Mouse (Mus musculus): ENCODE measurements at regions not wholly inside any gene's neighbourhood (a gene's known extent, or its start where the extent isn't known, plus 50 kb on each side); places are given as distances from the start of the nearest gene placed in this dataset.

GRCm38 (mm10) chrX:99556876-99557354 lies 85.8 kb upstream of the Pja1 start:
- no peak for TF ChIP-seq TAL1 (conservative IDR thresholded peaks at IDR 0.05; ENCODE audit: low read depth, low read length)
- no peak for TF ChIP-seq CTCF (IDR thresholded peaks at IDR 0.05; ENCODE audit: low read depth, low read length)
- no peak for TF ChIP-seq POLR2AphosphoS5 (IDR thresholded peaks at IDR 0.05; ENCODE audit: insufficient replicate concordance, low read depth, low read length)
- no peak for TF ChIP-seq GATA1 (IDR thresholded peaks at IDR 0.05; ENCODE audit: borderline replicate concordance, low read length)
- no peak for TF ChIP-seq GATA2 (IDR thresholded peaks at IDR 0.05; ENCODE audit: borderline replicate concordance, low read depth, low read length)
- no peak overlapping the region for H3K4me3 ChIP-seq (ENCODE audit: low read depth, low read length)

GRCm38 (mm10) chrX:99555976-99556781 lies 85.1 kb upstream of the Pja1 start:
- ATAC-seq (ENCODE audit: extremely low read depth, insufficient number of reproducible peaks, low FRiP score, poor library complexity, severe bottlenecking), result no peak
- no peak for DNase-seq (ENCODE audit: low spot score)
- H3K4me1 ChIP-seq (ENCODE audit: insufficient read depth, low read depth, low read length), result no peaks in the 10 kb centered on the region
- no peaks in the 10 kb centered on the region for H3K36me3 ChIP-seq (replicated peaks)
- H3K27me3 ChIP-seq (ENCODE audit: insufficient read depth, low read length), result no peaks in the 10 kb centered on the region
- H3K4me3 ChIP-seq (ENCODE audit: low read depth, low read length), result no peak overlapping the region
- TF ChIP-seq CTCF (IDR thresholded peaks at IDR 0.05; ENCODE audit: low read depth, low read length), result no peak
- no peak for TF ChIP-seq TAL1 (conservative IDR thresholded peaks at IDR 0.05; ENCODE audit: low read depth, low read length)
- TF ChIP-seq GATA1 (IDR thresholded peaks at IDR 0.05; ENCODE audit: borderline replicate concordance, low read length), result no peak
- TF ChIP-seq POLR2AphosphoS5 (IDR thresholded peaks at IDR 0.05; ENCODE audit: insufficient replicate concordance, low read depth, low read length), result no peak
- TF ChIP-seq GATA2 (IDR thresholded peaks at IDR 0.05; ENCODE audit: borderline replicate concordance, low read depth, low read length), result no peak
- H3K9me3 ChIP-seq (replicated peaks), result no peaks in the 10 kb centered on the region

More at GRCm38 (mm10) chrX:99556876-99557354, 85.8 kb upstream of the Pja1 start:
- DNase-seq (ENCODE audit: low spot score) (no peak), ATAC-seq (ENCODE audit: extremely low read depth, insufficient number of reproducible peaks, low FRiP score, poor library complexity, severe bottlenecking) (no peak)
- no peaks in the 10 kb centered on the region for H3K9me3 ChIP-seq (replicated peaks)
- no peaks in the 10 kb centered on the region for H3K4me1 ChIP-seq (ENCODE audit: insufficient read depth, low read depth, low read length)
- H3K27me3 ChIP-seq (ENCODE audit: insufficient read depth, low read length), result no peaks in the 10 kb centered on the region
- H3K36me3 ChIP-seq (replicated peaks), result no peaks in the 10 kb centered on the region

- Histone ChIP-seq H3K4me1 (ENCODE audit: insufficient read depth, low read depth, low read length) (no peaks in the 10 kb centered on the region), H3K27me3 (ENCODE audit: insufficient read depth, low read length) (no peaks in the 10 kb centered on the region)
- no peak for DNase-seq (ENCODE audit: low spot score)
Observed at GRCm38 (mm10) chrX:99552778-99553177, 81.7 kb upstream of the Pja1 start.

GRCm38 (mm10) chrX:99550057-99550760 lies 79.1 kb upstream of the Pja1 start:
- DNase-seq (ENCODE audit: low spot score), result no peak
- H3K4me1 ChIP-seq (ENCODE audit: insufficient read depth, low read depth, low read length), result no peaks in the 10 kb centered on the region
- no peaks in the 10 kb centered on the region for H3K9me3 ChIP-seq (replicated peaks)
- H3K4me3 ChIP-seq (ENCODE audit: low read depth, low read length), result no peak overlapping the region
- no peak for ATAC-seq (ENCODE audit: extremely low read depth, insufficient number of reproducible peaks, low FRiP score, poor library complexity, severe bottlenecking)
- no peaks in the 10 kb centered on the region for H3K36me3 ChIP-seq (replicated peaks)
- no peaks in the 10 kb centered on the region for H3K27me3 ChIP-seq (ENCODE audit: insufficient read depth, low read length)
- no peak for TF ChIP-seq GATA1 (IDR thresholded peaks at IDR 0.05; ENCODE audit: borderline replicate concordance, low read length)
- TF ChIP-seq CTCF (IDR thresholded peaks at IDR 0.05; ENCODE audit: low read depth, low read length), result no peak
- no peak for TF ChIP-seq GATA2 (IDR thresholded peaks at IDR 0.05; ENCODE audit: borderline replicate concordance, low read depth, low read length)
- no peak for TF ChIP-seq TAL1 (conservative IDR thresholded peaks at IDR 0.05; ENCODE audit: low read depth, low read length)
- TF ChIP-seq POLR2AphosphoS5 (IDR thresholded peaks at IDR 0.05; ENCODE audit: insufficient replicate concordance, low read depth, low read length), result no peak

More at GRCm38 (mm10) chrX:99552778-99553177, 81.7 kb upstream of the Pja1 start:
- Histone ChIP-seq H3K36me3 (replicated peaks) (no peaks in the 10 kb centered on the region), H3K4me3 (ENCODE audit: low read depth, low read length) (no peak overlapping the region), H3K9me3 (replicated peaks) (no peaks in the 10 kb centered on the region)
- TF ChIP-seq GATA2 (IDR thresholded peaks at IDR 0.05; ENCODE audit: borderline replicate concordance, low read depth, low read length) (no peak), GATA1 (IDR thresholded peaks at IDR 0.05; ENCODE audit: borderline replicate concordance, low read length) (no peak), POLR2AphosphoS5 (IDR thresholded peaks at IDR 0.05; ENCODE audit: insufficient replicate concordance, low read depth, low read length) (no peak), CTCF (IDR thresholded peaks at IDR 0.05; ENCODE audit: low read depth, low read length) (no peak), TAL1 (conservative IDR thresholded peaks at IDR 0.05; ENCODE audit: low read depth, low read length) (no peak)
- no peak for ATAC-seq (ENCODE audit: extremely low read depth, insufficient number of reproducible peaks, low FRiP score, poor library complexity, severe bottlenecking)

- Histone ChIP-seq H3K36me3 (replicated peaks) (no peaks in the 10 kb centered on the region), H3K4me1 (ENCODE audit: insufficient read depth, low read depth, low read length) (no peaks in the 10 kb centered on the region), H3K9me3 (replicated peaks) (no peaks in the 10 kb centered on the region), H3K4me3 (ENCODE audit: low read depth, low read length) (no peak overlapping the region), H3K27me3 (ENCODE audit: insufficient read depth, low read length) (no peaks in the 10 kb centered on the region)
- TF ChIP-seq CTCF (IDR thresholded peaks at IDR 0.05; ENCODE audit: low read depth, low read length), result no peak
- no peak for TF ChIP-seq POLR2AphosphoS5 (IDR thresholded peaks at IDR 0.05; ENCODE audit: insufficient replicate concordance, low read depth, low read length)
- TF ChIP-seq GATA2 (IDR thresholded peaks at IDR 0.05; ENCODE audit: borderline replicate concordance, low read depth, low read length), result no peak
- TF ChIP-seq GATA1 (IDR thresholded peaks at IDR 0.05; ENCODE audit: borderline replicate concordance, low read length), result no peak
- TF ChIP-seq TAL1 (conservative IDR thresholded peaks at IDR 0.05; ENCODE audit: low read depth, low read length), result no peak
- DNase-seq (ENCODE audit: low spot score), result no peak
- ATAC-seq (ENCODE audit: extremely low read depth, insufficient number of reproducible peaks, low FRiP score, poor library complexity, severe bottlenecking), result no peak
Observed at GRCm38 (mm10) chrX:99548284-99549019, 77.4 kb upstream of the Pja1 start.
